Mouse (Mus musculus) layer of hippocampus, postnatal 10 days (tissue): ENCODE measurements at regions not wholly inside any gene's neighbourhood (a gene's known extent, or its start where the extent isn't known, plus 50 kb on each side); places are given as distances from the start of the nearest gene placed in this dataset.

ENCODE experiments used
- microRNA-seq, 2 experiments: library from miRNA; unstranded; fragments of <30 nt; microRNA quantifications; one replicate each; pipeline ENCODE4 v1.2.0; 2021

Small RNAs in the stretch of these regions (microRNA-seq; reads per million reads assigned to microRNA genes)
- 0 reads per million in 2 experiments for gene Gm23154
